Mouse (Mus musculus): ENCODE data around the gene Fndc9.

- TF ChIP-seq POLR2A (IDR thresholded peaks at IDR 0.05; ENCODE audit: insufficient read depth, low read depth, low read length): no peak
- no peak for TF ChIP-seq CTCF (IDR thresholded peaks at IDR 0.05; ENCODE audit: insufficient read depth, low read depth, low read length)
These were observed 17.6 kb upstream of the Fndc9 start for GRCm38 (mm10) chr11:46217686-46218085.
